Mouse (Mus musculus) liver, embryonic 14.5 days (tissue): ENCODE measurements around the gene Ak9.

Experiments
- CTCF ChIP-seq: IDR thresholded peaks from 2 replicates; pipeline ENCODE4 v1.5.1; 2016; ENCODE audit warnings: antibody characterized with exemption, low read depth, control low read depth
- EP300 ChIP-seq: IDR thresholded peaks from 2 replicates; pipeline ENCODE4 v1.6.1; 2016; ENCODE audit warnings: antibody characterized with exemption, low read depth

DNA sequence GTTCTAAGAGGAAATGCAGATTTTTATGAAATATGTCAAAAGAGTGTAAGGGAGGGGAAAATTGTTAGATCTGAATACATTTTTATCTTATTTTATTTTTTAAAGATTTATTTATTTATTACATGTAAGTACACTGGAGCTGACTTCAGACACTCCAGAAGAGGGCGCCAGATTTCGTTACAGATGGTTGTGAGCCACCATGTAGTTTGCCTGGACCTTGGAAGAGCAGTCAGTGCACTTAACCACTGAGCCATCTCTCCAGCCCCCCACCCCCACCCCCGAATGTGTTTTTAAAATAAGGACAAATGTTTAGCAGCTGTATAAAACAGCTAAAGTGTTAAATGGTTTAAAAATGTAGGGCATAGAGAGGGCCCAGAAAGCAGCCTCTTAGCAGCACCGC, 130.8 kb downstream of the Ak9 start:
- TF ChIP-seq EP300 (no peak), CTCF (peak; percentile 67)
